Mouse (Mus musculus): Measurements from ENCODE around the gene Pou6f1.

Gene Pou6f1

DNA sequence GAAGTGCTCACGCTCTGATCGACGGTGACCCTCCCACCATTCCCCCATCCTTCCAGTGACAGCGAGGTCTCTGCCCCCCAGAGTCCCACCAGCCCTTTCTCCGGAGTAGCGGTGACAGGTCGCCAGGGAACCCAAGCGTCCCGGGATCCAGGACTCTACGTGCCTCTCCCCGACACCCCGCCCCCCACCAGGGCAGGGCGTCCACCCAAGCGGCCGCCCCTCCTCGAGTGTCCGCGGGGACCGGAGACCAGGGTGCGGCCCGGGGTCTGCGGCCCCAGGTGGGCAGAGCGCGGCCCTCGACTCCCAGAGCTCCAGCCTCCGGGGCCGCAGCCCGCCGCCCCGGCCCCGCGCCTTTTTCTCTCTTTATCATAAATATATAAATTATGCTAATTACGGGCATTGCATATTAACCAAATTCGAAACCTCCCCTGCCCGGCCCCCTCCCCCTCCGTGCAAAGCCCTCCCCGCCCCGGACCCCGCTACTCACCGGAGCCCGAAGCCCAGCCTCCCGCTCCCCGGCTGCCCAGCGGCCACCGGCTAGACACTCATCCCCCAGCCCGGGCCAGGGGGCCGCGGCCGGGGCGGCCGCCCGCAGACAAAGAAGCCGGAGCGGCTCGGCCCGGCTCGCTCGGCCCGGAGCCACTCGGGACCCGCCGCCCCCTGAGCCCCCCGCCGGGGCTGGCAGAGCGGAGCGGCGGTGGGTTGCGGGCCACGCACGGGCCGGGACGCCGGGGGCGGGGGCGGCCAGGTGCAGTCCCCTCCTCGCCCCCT lies at the start of gene Pou6f1:
Gene Pou6f1, minus strand, starts transcription at position 709 of the 771 bp plus-strand sequence.
- no peak for TF ChIP-seq GATA4 (IDR thresholded peaks at IDR 0.05; ENCODE audit: insufficient replicate concordance, low read length)

DNA sequence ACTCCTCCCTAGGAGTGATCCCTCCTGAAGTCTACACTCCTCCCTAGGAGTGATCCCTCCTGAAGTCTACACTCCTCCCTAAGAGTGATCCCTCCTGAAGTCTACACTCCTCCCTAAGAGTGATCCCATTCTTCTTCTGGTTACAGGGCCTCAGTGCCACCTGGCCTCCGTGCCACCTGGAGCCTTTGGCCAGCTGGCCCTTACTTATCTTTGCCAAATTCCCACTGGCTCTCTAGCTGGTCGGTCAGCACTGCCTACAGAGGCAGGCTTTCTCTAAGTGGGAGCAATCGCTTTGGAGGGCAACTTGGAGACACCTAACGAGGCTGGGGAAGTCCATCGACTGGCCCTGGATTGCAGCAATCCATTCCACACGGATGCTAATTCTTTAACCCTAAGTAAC lies 46.4 kb upstream of the Pou6f1 start:
- no peak for TF ChIP-seq GATA4 (IDR thresholded peaks at IDR 0.05; ENCODE audit: insufficient replicate concordance, low read length)

DNA sequence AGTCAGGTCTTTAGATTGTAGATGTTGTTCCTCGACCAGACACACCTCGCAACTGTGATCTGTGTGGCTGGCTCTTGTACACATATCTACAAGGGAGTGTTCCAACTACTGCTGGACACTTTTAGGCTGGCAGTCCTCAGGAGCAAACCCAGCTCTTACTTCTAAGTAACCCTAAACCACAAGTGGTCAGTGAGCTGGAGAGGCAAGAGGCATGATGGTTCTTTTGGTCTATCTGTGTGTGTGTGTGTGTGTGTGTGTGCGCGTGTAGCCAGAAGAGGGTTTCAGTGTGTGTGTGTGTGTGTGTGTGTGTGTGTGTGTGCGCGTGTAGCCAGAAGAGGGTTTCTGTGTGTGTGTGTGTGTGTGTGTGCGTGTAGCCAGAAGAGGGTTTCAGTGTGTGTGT lies 42.7 kb upstream of the Pou6f1 start:
- no peak for TF ChIP-seq GATA4 (IDR thresholded peaks at IDR 0.05; ENCODE audit: insufficient replicate concordance, low read length)

DNA sequence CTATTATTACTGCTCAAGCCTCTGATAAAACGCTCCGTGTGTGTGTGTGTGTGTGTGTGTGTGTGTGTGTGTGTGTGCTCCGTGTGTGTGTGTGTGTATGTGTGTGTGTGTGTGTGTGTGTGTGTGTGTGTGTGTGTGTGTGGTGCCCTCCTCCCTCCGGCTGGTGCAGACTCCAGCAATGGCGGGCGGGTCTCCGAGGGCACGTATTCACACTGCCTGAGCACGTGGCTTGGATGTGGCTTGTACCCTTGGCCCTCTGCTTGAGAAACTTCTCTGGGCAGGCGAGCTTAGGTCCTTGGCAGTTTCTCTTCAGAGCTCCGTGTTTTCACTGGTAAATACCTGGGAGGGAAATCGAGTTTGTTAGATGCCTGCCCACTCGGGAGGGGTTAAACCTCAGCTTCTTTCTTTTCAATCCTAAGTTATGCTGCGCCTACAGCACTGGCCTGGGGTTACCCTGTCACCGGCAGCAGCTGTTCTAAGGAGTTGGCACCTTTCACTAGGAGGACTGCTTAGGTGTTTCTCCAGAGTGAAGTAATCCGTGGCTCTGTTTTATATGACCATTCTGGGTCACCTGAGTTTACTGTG lies 41.5 kb upstream of the Pou6f1 start:
- no peak for TF ChIP-seq GATA4 (IDR thresholded peaks at IDR 0.05; ENCODE audit: insufficient replicate concordance, low read length)

DNA sequence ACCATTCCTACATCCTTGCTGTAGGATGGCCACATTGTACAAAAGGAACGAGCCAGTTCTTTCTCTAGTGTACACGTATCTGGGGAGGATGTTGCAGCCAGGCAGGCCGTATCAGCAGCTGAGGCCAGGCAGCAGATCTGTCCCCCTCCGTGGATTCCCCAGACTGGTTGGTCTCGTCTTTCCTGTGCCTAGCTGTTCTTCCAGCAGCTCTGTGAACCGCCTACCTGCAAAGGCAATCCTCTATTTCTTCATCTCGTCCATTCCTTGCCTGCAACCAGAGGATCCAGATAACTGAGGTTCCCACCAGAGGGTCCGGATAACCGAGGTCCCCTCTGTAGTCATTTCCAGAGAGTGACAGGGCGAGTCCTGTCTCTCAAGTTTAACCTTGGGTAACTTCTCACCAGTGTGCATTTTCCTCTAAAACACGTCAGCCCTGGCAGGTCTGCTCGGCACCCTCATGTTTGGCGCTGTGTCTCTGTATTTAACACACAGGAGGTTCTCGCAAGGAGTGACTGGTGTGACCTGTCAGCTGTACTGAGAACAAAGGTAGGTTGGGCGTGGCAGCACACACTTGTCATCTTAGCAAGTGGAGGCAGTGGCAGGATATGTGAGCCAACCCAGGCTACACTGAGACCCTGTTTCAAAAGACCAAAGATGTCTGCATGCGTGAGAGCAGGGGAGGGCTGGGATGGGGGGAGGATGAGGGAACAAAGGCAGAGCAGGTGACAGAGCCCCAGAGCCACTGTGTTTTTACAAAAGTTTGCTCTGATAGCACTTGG lies 40.4 kb upstream of the Pou6f1 start:
- TF ChIP-seq GATA4 (IDR thresholded peaks at IDR 0.05; ENCODE audit: insufficient replicate concordance, low read length), result no peak

DNA sequence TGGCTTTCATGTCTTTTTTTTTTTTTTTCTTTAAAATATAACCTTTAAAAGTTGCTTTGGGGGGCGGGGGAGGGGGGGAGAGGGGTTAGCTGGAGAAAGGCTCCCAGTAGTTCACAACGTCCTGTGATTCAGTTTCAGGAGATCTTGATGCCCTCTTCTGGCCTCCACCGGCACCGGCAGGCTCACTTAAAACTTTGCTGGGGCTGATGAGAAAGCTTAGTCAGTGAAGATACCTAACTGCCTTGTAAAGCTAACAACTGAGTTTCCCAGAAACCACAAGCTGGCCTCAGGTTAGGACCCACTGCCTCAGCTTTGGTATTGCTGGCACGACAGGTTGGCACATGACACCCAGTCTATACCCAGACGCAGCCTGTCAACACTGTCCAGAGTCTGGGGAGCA lies 37.9 kb upstream of the Pou6f1 start:
- TF ChIP-seq GATA4 (IDR thresholded peaks at IDR 0.05; ENCODE audit: insufficient replicate concordance, low read length), result no peak

DNA sequence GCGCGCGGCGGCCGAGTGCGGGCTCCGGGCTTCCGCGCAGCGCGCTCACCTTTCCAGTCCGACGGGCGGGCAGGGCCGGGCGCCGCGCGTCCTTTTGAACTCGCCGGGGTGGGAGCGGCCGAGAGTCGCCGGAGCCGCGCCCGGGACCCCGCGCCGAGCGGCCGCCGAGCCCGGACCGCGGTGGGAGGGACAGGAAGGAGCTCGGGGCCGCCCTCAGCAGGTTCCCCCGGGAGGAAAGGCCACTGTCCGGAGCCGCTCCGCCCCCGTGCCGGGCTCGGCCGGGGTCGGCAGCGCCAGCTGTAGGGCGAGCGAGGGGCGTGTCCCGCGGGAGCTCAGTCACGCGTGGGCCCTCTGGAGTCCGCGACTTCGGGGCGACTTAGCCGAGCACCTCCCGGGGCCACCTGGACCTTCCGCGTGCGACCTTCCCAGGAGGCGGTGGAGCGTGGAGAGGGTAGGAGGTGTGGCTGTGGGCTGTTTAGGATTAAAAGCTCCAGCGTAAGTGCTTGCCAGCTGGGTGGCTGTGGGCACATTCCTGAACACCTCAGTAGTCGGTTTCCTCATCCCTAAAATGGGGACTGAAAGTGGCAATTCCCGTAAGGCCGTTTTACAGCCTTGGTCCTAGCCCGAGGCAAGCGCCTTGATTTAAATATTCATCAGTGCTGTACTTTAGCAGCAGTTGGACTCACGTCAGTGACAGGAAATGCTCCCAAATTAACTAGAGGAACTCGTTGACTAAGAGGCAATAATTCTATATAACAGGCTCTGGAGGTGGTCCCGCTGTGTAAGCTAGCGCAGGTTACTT lies 37.1 kb upstream of the Pou6f1 start, which contains the start of gene Smagp:
Gene Smagp, minus strand, starts transcription at position 241 of the 802 bp plus-strand sequence.
- TF ChIP-seq GATA4 (IDR thresholded peaks at IDR 0.05; ENCODE audit: insufficient replicate concordance, low read length), result no peak

DNA sequence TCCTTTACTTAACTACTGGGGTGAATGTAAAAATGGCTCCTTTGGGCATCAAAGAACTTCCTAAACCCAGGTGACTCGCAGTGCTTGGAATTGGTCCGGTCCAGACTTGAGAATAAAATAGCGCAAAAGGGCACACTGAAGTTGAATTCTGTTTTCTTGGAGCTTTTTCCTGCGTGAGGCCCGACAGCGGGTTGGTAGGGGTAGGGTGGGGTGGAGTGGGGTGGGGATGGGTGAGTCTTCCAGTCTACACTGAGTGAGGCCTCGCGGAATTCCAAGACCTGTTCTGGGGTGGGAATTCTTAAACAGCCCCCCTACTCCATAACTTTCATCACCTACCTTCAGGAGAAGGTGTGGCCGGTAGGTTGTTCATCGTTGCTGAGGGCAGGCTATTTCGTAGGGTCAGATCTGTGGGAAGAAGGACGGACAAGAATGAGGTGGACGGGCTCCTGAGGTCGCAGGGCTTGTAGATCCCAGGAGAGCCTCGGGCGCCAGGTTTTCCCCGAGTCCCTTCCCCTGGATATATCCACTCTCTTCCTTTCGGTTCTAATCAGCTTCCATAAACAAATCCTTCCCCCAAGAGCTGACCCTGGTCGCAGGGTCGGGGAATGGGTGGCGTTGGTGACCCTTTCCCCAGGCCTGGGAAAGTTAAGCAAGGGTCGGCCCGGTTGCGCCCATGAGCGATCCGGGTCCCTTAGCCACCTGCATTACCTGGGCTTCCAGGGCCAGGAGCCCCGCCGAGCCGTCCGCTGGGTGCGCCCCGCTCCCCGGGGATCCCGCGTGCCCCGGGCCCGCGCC lies 36.3 kb upstream of the Pou6f1 start:
- no peak for TF ChIP-seq GATA4 (IDR thresholded peaks at IDR 0.05; ENCODE audit: insufficient replicate concordance, low read length)

DNA sequence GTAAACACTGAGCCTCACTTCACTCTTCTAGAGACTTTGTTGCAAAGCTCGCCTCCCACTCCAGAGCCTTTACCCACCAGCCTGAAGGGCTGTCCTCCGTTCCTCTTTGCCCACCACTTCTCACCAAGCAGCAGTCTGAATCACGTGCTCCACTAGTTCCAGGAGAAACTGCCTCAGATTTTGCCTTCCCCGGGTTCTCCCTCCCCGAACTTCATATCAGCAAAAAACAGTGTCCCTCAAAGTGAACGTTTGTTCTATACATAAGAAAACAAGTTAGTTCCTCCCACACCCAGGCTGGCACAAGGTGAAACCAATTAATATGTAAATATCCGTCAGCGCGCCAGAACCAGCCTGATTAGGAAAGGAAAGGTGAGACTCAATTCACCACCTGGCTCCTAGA lies 35.5 kb upstream of the Pou6f1 start:
- TF ChIP-seq GATA4 (IDR thresholded peaks at IDR 0.05; ENCODE audit: insufficient replicate concordance, low read length), result no peak

DNA sequence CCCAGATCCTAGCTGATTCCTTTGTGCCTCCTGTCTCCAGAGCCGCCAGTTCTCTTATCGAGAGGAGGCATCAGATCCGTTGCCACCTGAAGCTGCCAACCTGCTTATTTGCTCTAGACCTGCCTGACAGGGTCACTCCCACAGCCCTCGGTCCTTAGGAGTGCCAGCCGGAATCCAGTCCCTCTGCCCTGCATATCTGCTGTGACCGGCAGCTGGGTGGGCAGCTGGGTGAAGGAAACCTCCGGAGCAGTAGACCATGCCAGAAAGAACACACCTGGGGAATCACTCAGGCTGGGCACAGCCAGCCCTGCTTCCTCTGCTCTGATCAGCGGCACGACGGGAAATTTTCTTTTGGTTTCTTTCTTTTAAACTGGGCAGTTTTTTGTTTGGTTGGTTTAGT lies 33.6 kb upstream of the Pou6f1 start:
- TF ChIP-seq GATA4 (IDR thresholded peaks at IDR 0.05; ENCODE audit: insufficient replicate concordance, low read length), result no peak

DNA sequence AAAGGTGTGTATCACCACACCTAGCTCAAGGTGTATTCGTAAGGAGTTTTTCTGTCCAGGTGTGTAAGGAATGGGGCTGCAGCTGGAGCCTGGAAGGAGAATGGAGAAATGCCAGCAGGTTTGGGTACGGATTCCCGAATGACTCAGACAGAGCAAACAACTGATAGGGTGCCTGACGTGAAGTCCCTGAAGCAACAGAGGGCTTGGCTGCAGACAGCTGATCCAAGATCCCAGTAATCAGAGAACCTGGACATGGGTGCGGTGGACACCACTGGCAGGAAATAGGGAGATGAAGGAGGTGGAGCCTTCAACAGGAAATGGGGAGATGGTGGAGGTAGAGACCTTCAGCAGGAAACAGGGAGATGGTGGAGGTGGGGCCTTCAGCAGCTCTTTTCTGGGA lies 32.5 kb upstream of the Pou6f1 start:
- no peak for TF ChIP-seq GATA4 (IDR thresholded peaks at IDR 0.05; ENCODE audit: insufficient replicate concordance, low read length)

DNA sequence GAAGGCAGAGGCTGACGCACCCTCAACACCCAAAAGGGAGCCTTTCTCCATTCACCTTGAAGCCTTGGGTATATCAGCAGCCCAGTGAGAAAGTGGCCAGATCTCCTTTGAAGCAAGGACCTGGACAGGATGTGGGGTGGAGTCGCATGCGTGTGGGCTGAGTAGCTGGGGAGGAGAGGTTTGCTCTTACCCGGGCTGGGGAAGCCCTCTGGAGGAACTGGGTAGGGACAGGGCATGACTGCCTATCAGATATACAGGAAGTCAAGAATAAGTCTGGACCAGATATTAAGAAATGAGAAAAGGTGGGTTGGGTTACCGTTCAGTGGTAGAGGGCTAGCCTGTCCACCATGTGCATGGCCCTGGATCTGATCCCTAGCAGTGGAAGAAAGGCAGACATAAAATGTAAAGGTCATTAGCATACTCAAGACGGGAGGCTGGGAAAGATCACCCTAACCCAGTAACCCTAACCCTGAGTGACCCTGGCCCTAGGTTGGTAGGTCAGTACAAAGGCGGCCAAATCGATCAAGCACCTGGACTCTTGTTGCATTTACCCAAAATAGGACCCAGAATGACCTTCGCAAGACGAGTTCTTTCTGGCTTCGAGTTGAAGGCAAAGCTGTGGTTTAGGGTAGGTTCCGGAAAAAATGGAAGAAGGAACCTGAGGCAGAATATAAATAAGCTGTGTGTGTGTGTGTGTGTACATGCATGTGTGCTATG lies 31.8 kb upstream of the Pou6f1 start:
- no peak for TF ChIP-seq GATA4 (IDR thresholded peaks at IDR 0.05; ENCODE audit: insufficient replicate concordance, low read length)

DNA sequence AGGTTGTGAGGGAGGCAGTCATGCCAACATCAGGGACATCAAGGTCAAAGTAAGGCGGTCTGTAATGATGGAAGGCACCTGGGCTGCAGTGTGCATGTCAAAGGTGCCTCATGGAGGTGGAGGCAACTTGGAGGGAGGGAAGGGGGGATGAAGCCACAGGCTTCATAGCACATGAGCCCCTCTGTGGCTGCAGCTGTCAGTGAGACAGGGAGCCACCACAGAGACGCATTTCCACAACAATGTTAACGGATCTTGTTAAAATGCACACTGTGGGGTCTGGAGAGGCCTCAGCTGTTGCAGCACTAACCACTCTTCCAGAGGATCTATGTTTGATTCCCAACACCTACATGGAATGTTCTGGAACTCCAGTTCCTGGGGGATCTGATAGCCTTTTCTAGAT lies 30.3 kb upstream of the Pou6f1 start:
- no peak for TF ChIP-seq GATA4 (IDR thresholded peaks at IDR 0.05; ENCODE audit: insufficient replicate concordance, low read length)

DNA sequence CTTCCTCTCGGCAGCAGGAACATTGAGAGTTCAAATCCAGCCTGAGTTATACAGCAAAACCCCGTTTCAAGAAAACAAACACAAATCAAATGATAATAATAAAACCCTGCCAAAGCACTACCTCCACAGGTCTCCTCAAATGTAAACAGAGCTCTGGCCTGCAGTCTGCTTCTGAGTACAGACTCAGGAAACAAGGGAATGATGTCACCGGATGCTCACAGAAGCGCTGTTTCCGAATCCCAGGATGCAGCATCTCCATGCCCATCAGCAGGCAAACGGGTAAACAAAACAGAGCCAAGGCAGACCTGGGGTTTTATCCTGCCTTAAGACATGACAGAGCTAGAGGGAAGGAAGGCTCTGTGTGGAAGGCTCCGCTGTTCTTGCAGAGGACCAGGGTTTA lies 29.0 kb upstream of the Pou6f1 start:
- TF ChIP-seq GATA4 (IDR thresholded peaks at IDR 0.05; ENCODE audit: insufficient replicate concordance, low read length), result no peak
